Mouse (Mus musculus): ENCODE results near the gene Cmklr1. TPM values are rescaled to one million over a fixed set of nuclear protein-coding genes. Genes with fewer than 3 reads are reported as not detected.

Gene Cmklr1
- polyA plus RNA-seq (2017; shearing (Covaris generic)): under 1 TPM in 1 of 2 experiments, not detected in 1; 0.32 TPM

GRCm38 (mm10) chr5:113650035-113650865 is at the start of gene Cmklr1:
TSS of gene Cmklr1 (minus strand) at chr5:113650426.

Other genes with a start within 250 kb of the Cmklr1 start
- gene Wscd2, start 160.1 kb downstream of the Cmklr1 start, polyA plus RNA-seq (2017; shearing (Covaris generic)): 1 to 10 TPM; 1.0 to 1.8 TPM
- not detected for gene 1700069L16Rik, start 74.3 kb upstream of the Cmklr1 start, polyA plus RNA-seq (2017; shearing (Covaris generic))
- gene Ficd, start 85.4 kb upstream of the Cmklr1 start, polyA plus RNA-seq (2017; shearing (Covaris generic)): 1 to 10 TPM; 5.5 to 9.2 TPM
- gene Sart3, start 122.1 kb upstream of the Cmklr1 start, polyA plus RNA-seq (2017; shearing (Covaris generic)): 10 to 100 TPM; 38.9 to 58.1 TPM
- gene Iscu, start 122.3 kb upstream of the Cmklr1 start, polyA plus RNA-seq (2017; shearing (Covaris generic)): 100 to 1,000 TPM in 1 of 2 experiments, 10 to 100 TPM in 1; 97.8 to 124 TPM
- gene Tmem119, start 150.1 kb upstream of the Cmklr1 start, polyA plus RNA-seq (2017; shearing (Covaris generic)): not detected
- 1,000 to 10,000 TPM in 1 of 2 experiments, 100 to 1,000 TPM in 1; 978 to 1,461 TPM for gene Selplg, start 182.2 kb upstream of the Cmklr1 start, polyA plus RNA-seq (2017; shearing (Covaris generic))